Mouse (Mus musculus): ENCODE measurements at regions not wholly inside any gene's neighbourhood (a gene's known extent, or its start where the extent isn't known, plus 50 kb on each side); places are given as distances from the start of the nearest gene placed in this dataset.

- DNase-seq (ENCODE audit: low spot score in 2 of 2): no peak
Measured at GRCm38 (mm10) chr15:57543985-57544384, 66.6 kb upstream of the Slc22a22 start.

GRCm38 (mm10) chr15:57542630-57543029, 65.2 kb upstream of the Slc22a22 start:
- no peak for DNase-seq (ENCODE audit: low spot score in 2 of 2)

GRCm38 (mm10) chr15:57535514-57535913, 58.1 kb upstream of the Slc22a22 start:
- DNase-seq (ENCODE audit: low spot score in 2 of 2): no peak

All from urinary bladder, postnatal 4 days (tissue).